Mouse (Mus musculus): Measurements from ENCODE around the gene Tap1. TPM values are rescaled to one million over a fixed set of nuclear protein-coding genes. Genes with fewer than 3 reads are reported as not detected.

The Tap1 gene
- total and polyA plus RNA-seq, 3 experiments: 6.5 to 7.4 (median 7.2) TPM

- H3K4me3 ChIP-seq (ENCODE audit: low read depth, low read length): no peak overlapping the region
- peaks cover 38% of the 10 kb centered on the region for H3K27me3 ChIP-seq (ENCODE audit: insufficient read depth, low read length)
- no peak for DNase-seq (ENCODE audit: low spot score)
- H3K4me1 ChIP-seq (ENCODE audit: insufficient read depth, low read depth, low read length): peaks cover 26% of the 10 kb centered on the region
- peaks cover 6% of the 10 kb centered on the region for H3K36me3 ChIP-seq (replicated peaks)
- no peaks in the 10 kb centered on the region for H3K9me3 ChIP-seq (replicated peaks)
- TF ChIP-seq POLR2AphosphoS5 (IDR thresholded peaks at IDR 0.05; ENCODE audit: insufficient replicate concordance, low read depth, low read length) (no peak), GATA2 (IDR thresholded peaks at IDR 0.05; ENCODE audit: borderline replicate concordance, low read depth, low read length) (no peak), CTCF (IDR thresholded peaks at IDR 0.05; ENCODE audit: low read depth, low read length) (no peak), GATA1 (IDR thresholded peaks at IDR 0.05; ENCODE audit: borderline replicate concordance, low read length) (no peak), TAL1 (conservative IDR thresholded peaks at IDR 0.05; ENCODE audit: low read depth, low read length) (no peak)
- ATAC-seq (ENCODE audit: extremely low read depth, insufficient number of reproducible peaks, low FRiP score, poor library complexity, severe bottlenecking): no peak
Measured at GRCm38 (mm10) chr17:34185526-34185925, 1.8 kb upstream of the Tap1 start.

- peaks cover 26% of the 10 kb centered on the region for H3K4me1 ChIP-seq (ENCODE audit: insufficient read depth, low read depth, low read length)
- H3K4me3 ChIP-seq (ENCODE audit: low read depth, low read length): peak overlapping the region; percentile 80
- TF ChIP-seq TAL1 (conservative IDR thresholded peaks at IDR 0.05; ENCODE audit: low read depth, low read length): no peak
- no peak for TF ChIP-seq POLR2AphosphoS5 (IDR thresholded peaks at IDR 0.05; ENCODE audit: insufficient replicate concordance, low read depth, low read length)
- TF ChIP-seq GATA1 (IDR thresholded peaks at IDR 0.05; ENCODE audit: borderline replicate concordance, low read length): no peak
- no peak for TF ChIP-seq GATA2 (IDR thresholded peaks at IDR 0.05; ENCODE audit: borderline replicate concordance, low read depth, low read length)
- TF ChIP-seq CTCF (IDR thresholded peaks at IDR 0.05; ENCODE audit: low read depth, low read length): no peak
- no peaks in the 10 kb centered on the region for H3K9me3 ChIP-seq (replicated peaks)
- ATAC-seq (ENCODE audit: extremely low read depth, insufficient number of reproducible peaks, low FRiP score, poor library complexity, severe bottlenecking) (no peak), DNase-seq (ENCODE audit: low spot score) (no peak)
- peaks cover 15% of the 10 kb centered on the region for H3K36me3 ChIP-seq (replicated peaks)
- peaks cover 40% of the 10 kb centered on the region for H3K27me3 ChIP-seq (ENCODE audit: insufficient read depth, low read length)
Measured at GRCm38 (mm10) chr17:34186885-34187260, 480 bp upstream of the Tap1 start.

GRCm38 (mm10) chr17:34188010-34188409 is 657 bp downstream of the Tap1 start:
- no peak for TF ChIP-seq CTCF (IDR thresholded peaks at IDR 0.05; ENCODE audit: low read depth, low read length)
- no peak for TF ChIP-seq TAL1 (conservative IDR thresholded peaks at IDR 0.05; ENCODE audit: low read depth, low read length)
- no peak for TF ChIP-seq POLR2AphosphoS5 (IDR thresholded peaks at IDR 0.05; ENCODE audit: insufficient replicate concordance, low read depth, low read length)
- TF ChIP-seq GATA2 (IDR thresholded peaks at IDR 0.05; ENCODE audit: borderline replicate concordance, low read depth, low read length): no peak
- no peak for TF ChIP-seq GATA1 (IDR thresholded peaks at IDR 0.05; ENCODE audit: borderline replicate concordance, low read length)
- ATAC-seq (ENCODE audit: extremely low read depth, insufficient number of reproducible peaks, low FRiP score, poor library complexity, severe bottlenecking) (no peak), DNase-seq (ENCODE audit: low spot score) (no peak)
- H3K4me3 ChIP-seq (ENCODE audit: low read depth, low read length): peak overlapping the region; percentile 80
- H3K27me3 ChIP-seq (ENCODE audit: insufficient read depth, low read length): peaks cover 45% of the 10 kb centered on the region
- peaks cover 26% of the 10 kb centered on the region for H3K4me1 ChIP-seq (ENCODE audit: insufficient read depth, low read depth, low read length)
- peaks cover 15% of the 10 kb centered on the region for H3K36me3 ChIP-seq (replicated peaks)
- H3K9me3 ChIP-seq (replicated peaks): no peaks in the 10 kb centered on the region

GRCm38 (mm10) chr17:34188986-34189385 is 1.6 kb downstream of the Tap1 start:
- peaks cover 26% of the 10 kb centered on the region for H3K4me1 ChIP-seq (ENCODE audit: insufficient read depth, low read depth, low read length)
- H3K9me3 ChIP-seq (replicated peaks): no peaks in the 10 kb centered on the region
- peaks cover 18% of the 10 kb centered on the region for H3K36me3 ChIP-seq (replicated peaks)
- DNase-seq (ENCODE audit: low spot score): no peak
- H3K27me3 ChIP-seq (ENCODE audit: insufficient read depth, low read length): peaks cover 40% of the 10 kb centered on the region
- H3K4me3 ChIP-seq (ENCODE audit: low read depth, low read length): no peak overlapping the region
- ATAC-seq (ENCODE audit: extremely low read depth, insufficient number of reproducible peaks, low FRiP score, poor library complexity, severe bottlenecking): no peak
- TF ChIP-seq CTCF (IDR thresholded peaks at IDR 0.05; ENCODE audit: low read depth, low read length) (no peak), GATA1 (IDR thresholded peaks at IDR 0.05; ENCODE audit: borderline replicate concordance, low read length) (no peak), GATA2 (IDR thresholded peaks at IDR 0.05; ENCODE audit: borderline replicate concordance, low read depth, low read length) (no peak), POLR2AphosphoS5 (IDR thresholded peaks at IDR 0.05; ENCODE audit: insufficient replicate concordance, low read depth, low read length) (no peak), TAL1 (conservative IDR thresholded peaks at IDR 0.05; ENCODE audit: low read depth, low read length) (no peak)

GRCm38 (mm10) chr17:34192852-34193251 is 5.5 kb downstream of the Tap1 start:
- Histone ChIP-seq H3K27me3 (ENCODE audit: insufficient read depth, low read length) (peaks cover 37% of the 10 kb centered on the region), H3K9me3 (replicated peaks) (no peaks in the 10 kb centered on the region), H3K4me1 (ENCODE audit: insufficient read depth, low read depth, low read length) (peaks cover 13% of the 10 kb centered on the region), H3K4me3 (ENCODE audit: low read depth, low read length) (no peak overlapping the region), H3K36me3 (replicated peaks) (peaks cover 21% of the 10 kb centered on the region)
- no peak for ATAC-seq (ENCODE audit: extremely low read depth, insufficient number of reproducible peaks, low FRiP score, poor library complexity, severe bottlenecking)
- DNase-seq (ENCODE audit: low spot score): no peak
- TF ChIP-seq POLR2AphosphoS5 (IDR thresholded peaks at IDR 0.05; ENCODE audit: insufficient replicate concordance, low read depth, low read length) (no peak), GATA1 (IDR thresholded peaks at IDR 0.05; ENCODE audit: borderline replicate concordance, low read length) (no peak), CTCF (IDR thresholded peaks at IDR 0.05; ENCODE audit: low read depth, low read length) (no peak), TAL1 (conservative IDR thresholded peaks at IDR 0.05; ENCODE audit: low read depth, low read length) (no peak), GATA2 (IDR thresholded peaks at IDR 0.05; ENCODE audit: borderline replicate concordance, low read depth, low read length) (no peak)

- H3K36me3 ChIP-seq (replicated peaks): peaks cover 21% of the 10 kb centered on the region
- H3K9me3 ChIP-seq (replicated peaks): no peaks in the 10 kb centered on the region
- no peak for TF ChIP-seq GATA2 (IDR thresholded peaks at IDR 0.05; ENCODE audit: borderline replicate concordance, low read depth, low read length)
- TF ChIP-seq CTCF (IDR thresholded peaks at IDR 0.05; ENCODE audit: low read depth, low read length): no peak
- no peak for TF ChIP-seq POLR2AphosphoS5 (IDR thresholded peaks at IDR 0.05; ENCODE audit: insufficient replicate concordance, low read depth, low read length)
- no peak for TF ChIP-seq TAL1 (conservative IDR thresholded peaks at IDR 0.05; ENCODE audit: low read depth, low read length)
- TF ChIP-seq GATA1 (IDR thresholded peaks at IDR 0.05; ENCODE audit: borderline replicate concordance, low read length): no peak
- H3K4me3 ChIP-seq (ENCODE audit: low read depth, low read length): no peak overlapping the region
- no peak for DNase-seq (ENCODE audit: low spot score)
- H3K27me3 ChIP-seq (ENCODE audit: insufficient read depth, low read length): peaks cover 38% of the 10 kb centered on the region
- H3K4me1 ChIP-seq (ENCODE audit: insufficient read depth, low read depth, low read length): peaks cover 7% of the 10 kb centered on the region
- ATAC-seq (ENCODE audit: extremely low read depth, insufficient number of reproducible peaks, low FRiP score, poor library complexity, severe bottlenecking): no peak
Measured at GRCm38 (mm10) chr17:34193468-34193867, 6.1 kb downstream of the Tap1 start.
